Mouse (Mus musculus): ENCODE results near the gene Tvp23b. TPM values are rescaled to one million over a fixed set of nuclear protein-coding genes. Genes with fewer than 3 reads are reported as not detected.

The Tvp23b gene
- total and polyA plus RNA-seq, 3 experiments, result 24.3 to 40.0 TPM; not detected in 1

DNA sequence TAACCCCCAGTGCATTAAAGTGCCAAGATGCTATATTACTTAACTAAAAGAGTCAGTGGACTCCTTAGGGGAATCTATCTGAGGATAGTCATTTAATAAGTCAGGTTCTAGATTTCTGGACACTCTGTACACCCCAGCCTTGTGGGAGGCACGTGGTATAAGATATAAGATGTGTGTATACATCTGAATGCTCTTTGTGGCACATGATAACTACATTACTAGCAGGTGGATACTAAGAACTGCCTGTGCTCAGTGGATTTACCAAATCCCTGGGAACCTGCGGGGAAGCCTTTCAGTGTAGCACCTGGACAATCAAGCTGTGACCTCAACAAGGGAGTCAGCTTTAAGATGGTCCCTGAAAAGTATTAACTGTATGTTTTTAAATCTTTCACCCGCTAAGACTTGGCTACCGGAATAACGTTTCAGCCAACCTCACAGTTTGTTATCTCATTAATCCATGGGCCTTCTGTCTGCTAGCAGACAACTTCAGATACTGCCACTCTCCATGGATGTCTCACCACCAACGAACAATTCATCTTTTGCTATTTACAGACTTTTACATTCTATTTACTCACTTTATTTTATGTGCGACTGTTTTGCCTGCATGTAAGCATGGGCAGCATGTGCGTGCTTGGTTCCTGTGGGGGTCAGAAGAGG, 9.4 kb upstream of the Tvp23b start:
- H3K36me3 ChIP-seq (ENCODE audit: control insufficient read depth in 1 of 2, insufficient read depth in 2 of 2, low read length in 2 of 2), result no peaks in the 10 kb centered on the region
- no peaks in the 10 kb centered on the region for H3K79me2 ChIP-seq (ENCODE audit: control insufficient read depth, insufficient read depth, low read length, poor library complexity)
- peaks cover 4 to 5% of the 10 kb centered on the region in 2 experiments for H3K27me3 ChIP-seq (ENCODE audit: control insufficient read depth in 1 of 2, insufficient read depth in 2 of 2, low read length in 2 of 2)
- H3K4me3 ChIP-seq (ENCODE audit: control insufficient read depth in 1 of 2, insufficient read depth in 1 of 2, low read depth in 2 of 2, low read length in 2 of 2), result no peak overlapping the region
- H3K9me3 ChIP-seq (replicated peaks; ENCODE audit: insufficient read depth, low read length), result no peaks in the 10 kb centered on the region
- TF ChIP-seq ELF1 (IDR thresholded peaks at IDR 0.05; ENCODE audit: low read depth, low read length), result no peak
- TF ChIP-seq MAZ (IDR thresholded peaks at IDR 0.05; ENCODE audit: low read depth, low read length), result no peak
- no peak for TF ChIP-seq RCOR1 (IDR thresholded peaks at IDR 0.05; ENCODE audit: low read depth, low read length)
- no peak for TF ChIP-seq CTCF (IDR thresholded peaks at IDR 0.05 in 2 of 3, conservative IDR thresholded peaks at IDR 0.05 in 1 of 3; ENCODE audit: control insufficient read depth in 1 of 3, insufficient read depth in 1 of 3, low read depth in 2 of 3, low read length in 3 of 3, poor library complexity in 1 of 3, severe bottlenecking in 1 of 3)
- TF ChIP-seq TCF12 (IDR thresholded peaks at IDR 0.05; ENCODE audit: low read depth, low read length), result no peak
- no peak for TF ChIP-seq CHD1 (IDR thresholded peaks at IDR 0.05; ENCODE audit: low read depth, low read length)
- TF ChIP-seq GABPA (IDR thresholded peaks at IDR 0.05; ENCODE audit: low read depth, low read length), result no peak
- no peak for TF ChIP-seq EP300 (IDR thresholded peaks at IDR 0.05; ENCODE audit: low read depth in 1 of 2, low read length in 2 of 2)
- no peak for TF ChIP-seq USF1 (IDR thresholded peaks at IDR 0.05; ENCODE audit: low read depth, low read length)
- TF ChIP-seq CHD2 (IDR thresholded peaks at IDR 0.05; ENCODE audit: low read length), result no peak
- TF ChIP-seq RAD21 (IDR thresholded peaks at IDR 0.05; ENCODE audit: low read depth, low read length), result no peak
- no peak for TF ChIP-seq MYB (IDR thresholded peaks at IDR 0.05; ENCODE audit: low read depth, low read length)
- H3K9ac ChIP-seq (ENCODE audit: control insufficient read depth, low read depth, low read length, poor library complexity, severe bottlenecking), result no peak overlapping the region
- H3K4me1 ChIP-seq (ENCODE audit: control insufficient read depth in 1 of 2, insufficient read depth in 2 of 2, low read length in 2 of 2), result no peaks in the 10 kb centered on the region
- no peak overlapping the region for H3K27ac ChIP-seq (ENCODE audit: control insufficient read depth, low read depth, low read length)
- no peak for DNase-seq (ENCODE audit: low read depth, low spot score)

DNA sequence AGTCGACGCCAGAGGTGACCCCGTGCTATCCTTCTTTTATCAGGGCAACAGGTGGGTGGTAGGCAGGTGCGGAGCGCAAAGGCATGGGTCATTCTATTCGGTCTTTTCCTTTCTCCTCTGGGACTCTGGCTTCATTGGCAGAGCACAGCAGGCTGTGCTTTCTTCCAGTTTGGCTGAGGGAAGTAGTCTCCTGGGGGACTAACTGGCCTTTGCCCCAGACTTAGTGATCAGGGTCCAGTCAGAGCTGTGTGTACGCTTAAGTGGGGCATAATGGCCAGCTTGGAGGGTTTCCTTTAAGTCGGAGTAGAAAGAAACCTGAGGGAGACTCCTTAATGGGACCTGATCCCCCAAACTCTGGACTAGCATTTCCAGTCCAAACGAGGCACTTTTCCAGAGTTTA, 5.8 kb upstream of the Tvp23b start:
- H3K4me1 ChIP-seq (ENCODE audit: control insufficient read depth in 1 of 2, insufficient read depth in 2 of 2, low read length in 2 of 2), result no peaks in the 10 kb centered on the region
- no peak overlapping the region for H3K4me3 ChIP-seq (ENCODE audit: control insufficient read depth in 1 of 2, insufficient read depth in 1 of 2, low read depth in 2 of 2, low read length in 2 of 2)
- no peak for TF ChIP-seq MYB (IDR thresholded peaks at IDR 0.05; ENCODE audit: low read depth, low read length)
- no peak for TF ChIP-seq HCFC1 (IDR thresholded peaks at IDR 0.05; ENCODE audit: low read depth, low read length)
- no peak for TF ChIP-seq MXI1 (IDR thresholded peaks at IDR 0.05; ENCODE audit: low read depth, low read length)
- no peak for TF ChIP-seq POLR2AphosphoS2 (IDR thresholded peaks at IDR 0.05; ENCODE audit: low read length)
- no peak for TF ChIP-seq ZNF384 (IDR thresholded peaks at IDR 0.05; ENCODE audit: low read depth, low read length)
- TF ChIP-seq BHLHE40 (IDR thresholded peaks at IDR 0.05; ENCODE audit: borderline replicate concordance, low read depth, low read length), result no peak
- TF ChIP-seq SMC3 (IDR thresholded peaks at IDR 0.05; ENCODE audit: low read depth, low read length), result no peak
- no peak for TF ChIP-seq SIN3A (IDR thresholded peaks at IDR 0.05; ENCODE audit: low read length)
- no peak for TF ChIP-seq ELF1 (IDR thresholded peaks at IDR 0.05; ENCODE audit: low read depth, low read length)
- TF ChIP-seq MYC (IDR thresholded peaks at IDR 0.05; ENCODE audit: low read depth, low read length), result no peak
- TF ChIP-seq MAX (IDR thresholded peaks at IDR 0.05; ENCODE audit: low read length), result no peak
- TF ChIP-seq NELFE (IDR thresholded peaks at IDR 0.05; ENCODE audit: low read depth, low read length), result no peak
- TF ChIP-seq POLR2AphosphoS5 (IDR thresholded peaks at IDR 0.05; ENCODE audit: borderline replicate concordance, low read depth, low read length), result no peak
- no peak for TF ChIP-seq ZC3H11A (IDR thresholded peaks at IDR 0.05; ENCODE audit: low read depth, low read length)
- no peak for TF ChIP-seq TBP (IDR thresholded peaks at IDR 0.05; ENCODE audit: low read depth, low read length)
- H3K27me3 ChIP-seq (ENCODE audit: control insufficient read depth in 1 of 2, insufficient read depth in 2 of 2, low read length in 2 of 2), result peaks cover 5 to 12% of the 10 kb centered on the region in 2 experiments
- no peaks in the 10 kb centered on the region for H3K36me3 ChIP-seq (ENCODE audit: control insufficient read depth in 1 of 2, insufficient read depth in 2 of 2, low read length in 2 of 2)
- H3K27ac ChIP-seq (ENCODE audit: control insufficient read depth, low read depth, low read length), result no peak overlapping the region
- H3K9me3 ChIP-seq (replicated peaks; ENCODE audit: insufficient read depth, low read length), result no peaks in the 10 kb centered on the region
- no peak overlapping the region for H3K9ac ChIP-seq (ENCODE audit: control insufficient read depth, low read depth, low read length, poor library complexity, severe bottlenecking)
- no peak for DNase-seq (ENCODE audit: low read depth, low spot score)
- no peaks in the 10 kb centered on the region for H3K79me2 ChIP-seq (ENCODE audit: control insufficient read depth, insufficient read depth, low read length, poor library complexity)

Data from MEL (cell line).